In genomic region chr9:100460203-100460602, GRCm38 (mm10) we compare ENCODE assay signal across 20 mouse cellular contexts. TPM values are rescaled to one million over a fixed set of nuclear protein-coding genes. Genes with fewer than 3 reads are reported as not detected.
DNase-seq lines count a peak whose midpoint lies in the region; ATAC-seq and TF ChIP-seq lines count a peak whose summit lies in the region.
"Had no signal": no experiment of that assay in that cellular context is flagged by ENCODE, and none has a peak within 500 bp of the region (broad histone marks: within the 10 kb centered on the region; RNA-seq: fewer than 3 reads in every experiment).

No protein-coding gene starts in this region.

- no peak overlapping the region for H3K4me3 ChIP-seq in small intestine, adult 2 months (ENCODE audit: low read depth, low read length)
- H3K4me3 ChIP-seq: embryonic facial prominence, embryonic 12.5 days; midbrain, embryonic 12.5 days; myocyte had no signal

- ATAC-seq in erythroblast, adult 5-6 weeks (replicated peaks; ENCODE audit: low FRiP score, poor library complexity, severe bottlenecking) = no peak

- H3K27me3 ChIP-seq in small intestine, adult 2 months (ENCODE audit: control insufficient read depth, insufficient read depth, low read length) = no peaks in the 10 kb centered on the region

- TF ChIP-seq POLR2A in small intestine, adult 2 months (IDR thresholded peaks at IDR 0.05; ENCODE audit: low read depth, low read length) = peak; percentile 8; the same call in 1 of the 2 replicates

- WGBS in small intestine, adult 2 months = 91% methylated on average over 9 of the region's 9 CpGs

- DNase-seq in spleen, postnatal 36 days (ENCODE audit: low spot score in 2 of 2) = peak; percentile 27 to 51
- no peak for DNase-seq in spleen, adult 18-20 months
- DNase-seq in induced T-regulatory cell, adult 2 months (ENCODE audit: low read depth) = peak; percentile 91
- DNase-seq in thymus, postnatal 4 days = peak; percentile 81
- no peak for DNase-seq in neural tube, embryonic 10.5 days (ENCODE audit: extremely low spot score, low spot score)
- no peak for DNase-seq in layer of hippocampus, postnatal 14 days (ENCODE audit: low spot score in 2 of 2)
- DNase-seq: adrenal gland, postnatal 10 days; heart, adult 18-20 months; heart, postnatal 14 days; kidney, adult 8-10 months; kidney, postnatal 25 days; layer of hippocampus, postnatal 36 days; lung, adult 2 months; lung, postnatal 4 days had no signal

- no peak for TF ChIP-seq CTCF in small intestine, adult 2 months (IDR thresholded peaks at IDR 0.05; ENCODE audit: extremely low read depth, insufficient read length, insufficient replicate concordance, low read depth, low read length)

- H3K27ac ChIP-seq in small intestine, adult 2 months (ENCODE audit: insufficient read depth, low read depth, low read length) = peak overlapping the region; percentile 63
- H3K27ac ChIP-seq: embryonic facial prominence, embryonic 12.5 days; hindbrain, embryonic 14.5 days; midbrain, embryonic 12.5 days had no signal

- peaks cover 10% of the 10 kb centered on the region for H3K36me3 ChIP-seq in small intestine, adult 2 months (ENCODE audit: control insufficient read depth, insufficient read depth, low read length)

- H3K4me1 ChIP-seq in small intestine, adult 2 months (ENCODE audit: control insufficient read depth, insufficient read depth, insufficient read length, low read length) = peaks cover 4% of the 10 kb centered on the region; the same call in 1 of the 2 replicates
- H3K4me1 ChIP-seq: embryonic facial prominence, embryonic 12.5 days; midbrain, embryonic 12.5 days had no signal

RNA-seq across cellular contexts. Expression of gene Il20rb, which starts 26.4 kb away (rescaled TPM):
- polyA plus RNA-seq in small intestine, adult 2 months (2012; rRNA removed) = 0.61 and 1.1 TPM in 2 replicates
- total RNA-seq in layer of hippocampus, postnatal 14 days (2021) = 1 to 10 TPM; 1.3 to 1.5 TPM
- 0.63 TPM in 1 of 2 replicates, not detected in the other for total RNA-seq in erythroblast, adult 5-6 weeks (2015; ENCODE audit: low replicate concordance)
- 4.0 TPM in 1 of 2 replicates, not detected in the other for total RNA-seq in erythroblast, adult 5-6 weeks (2017; ENCODE audit: low replicate concordance)

Comparison
In these comparisons a context has a peak if more than half of its experiments do, and no peak if none do; other contexts are left out.
1. DNase-seq: peak in spleen, postnatal 36 days (2 of 2), induced T-regulatory cell, adult 2 months (single experiment) and thymus, postnatal 4 days (single experiment); none in spleen, adult 18-20 months (0 of 2), neural tube, embryonic 10.5 days (single experiment) and layer of hippocampus, postnatal 14 days (0 of 2).